Mouse (Mus musculus): ENCODE data around the gene Far2.
A peak's percentile ranks its signal among the peaks of the same experiment; 100 is the strongest.

Far2 gene

DNA sequence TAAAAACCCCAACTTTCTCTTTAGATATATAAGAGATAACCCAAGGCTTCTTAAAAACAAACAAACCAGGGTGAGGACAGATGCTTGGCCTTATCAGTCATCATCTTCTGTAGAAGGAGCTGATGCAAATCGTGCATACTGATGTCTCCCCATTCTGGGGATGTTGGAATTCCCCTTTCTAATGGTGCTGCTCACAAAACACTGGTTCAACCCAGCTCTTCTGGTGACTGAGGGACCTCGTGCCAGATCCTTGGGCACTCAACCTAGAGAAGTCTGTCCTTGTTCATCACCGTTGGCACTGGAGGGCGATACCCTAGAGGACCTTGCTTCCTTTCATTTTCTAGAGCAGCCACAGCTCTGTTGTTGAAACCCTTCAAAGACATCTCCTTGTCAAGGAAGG is 169.7 kb downstream of the Far2 start:
- no peak for DNase-seq (ENCODE audit: extremely low read depth, low read depth)

DNA sequence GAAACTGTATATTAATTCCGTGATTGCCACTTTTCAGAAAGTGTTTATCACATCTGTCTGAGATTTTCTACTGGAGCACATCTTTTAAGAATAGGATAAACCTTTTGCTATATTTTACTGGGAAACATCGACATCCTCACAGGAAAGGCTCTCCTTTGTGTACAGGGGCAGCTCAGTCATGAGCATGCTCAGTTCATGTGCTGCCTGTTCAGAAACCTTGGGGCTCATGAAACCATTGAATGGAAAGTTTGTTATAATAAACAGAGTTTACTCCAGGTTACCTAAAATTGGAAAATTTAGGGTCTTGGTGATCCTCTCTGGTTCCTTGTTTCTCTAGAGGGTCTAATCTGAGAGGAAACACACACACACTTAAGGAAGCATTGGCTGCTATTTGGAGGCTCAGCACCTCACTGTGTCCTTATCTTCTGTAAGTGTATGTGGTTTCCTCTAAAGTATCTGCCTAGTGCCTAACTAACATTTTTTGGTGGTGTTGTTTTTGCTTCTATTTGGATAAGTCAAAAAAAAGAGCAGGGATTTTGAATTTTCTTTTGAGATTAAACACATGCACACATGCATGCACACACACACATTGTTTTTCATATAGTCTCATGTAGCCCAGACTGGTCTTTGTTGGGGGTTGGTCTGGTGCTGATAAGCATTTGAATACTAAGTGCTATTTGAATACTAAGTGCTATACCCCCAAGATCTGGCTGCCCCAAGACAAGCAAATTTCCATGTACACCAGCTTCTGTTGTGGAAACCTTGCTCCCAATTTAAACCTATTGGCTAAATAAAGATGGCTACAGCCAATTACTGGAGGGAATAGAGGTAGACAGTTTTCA is 171.4 kb downstream of the Far2 start:
- peak; percentile 89 for DNase-seq (ENCODE audit: extremely low read depth, low read depth)

DNA sequence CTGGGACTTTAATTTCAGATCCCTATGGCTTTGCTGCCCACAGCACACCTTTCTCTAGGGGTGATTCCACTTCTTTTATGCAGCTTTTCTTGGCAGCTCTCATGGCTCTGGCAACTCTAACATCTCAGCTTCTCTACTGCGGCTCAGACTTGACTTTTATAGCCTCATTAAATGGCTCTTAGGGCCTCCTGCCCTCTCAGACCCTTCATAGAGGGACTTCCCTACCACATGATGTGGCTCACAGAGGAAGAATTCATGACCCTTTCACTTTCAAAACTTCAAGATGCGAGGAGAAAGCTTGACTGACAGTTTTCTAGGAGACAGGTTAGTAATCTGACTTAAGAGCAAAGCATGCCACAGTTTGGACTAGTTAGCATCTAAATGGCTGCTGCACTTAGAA is 175.6 kb downstream of the Far2 start:
- DNase-seq (ENCODE audit: extremely low read depth, low read depth): no peak

DNA sequence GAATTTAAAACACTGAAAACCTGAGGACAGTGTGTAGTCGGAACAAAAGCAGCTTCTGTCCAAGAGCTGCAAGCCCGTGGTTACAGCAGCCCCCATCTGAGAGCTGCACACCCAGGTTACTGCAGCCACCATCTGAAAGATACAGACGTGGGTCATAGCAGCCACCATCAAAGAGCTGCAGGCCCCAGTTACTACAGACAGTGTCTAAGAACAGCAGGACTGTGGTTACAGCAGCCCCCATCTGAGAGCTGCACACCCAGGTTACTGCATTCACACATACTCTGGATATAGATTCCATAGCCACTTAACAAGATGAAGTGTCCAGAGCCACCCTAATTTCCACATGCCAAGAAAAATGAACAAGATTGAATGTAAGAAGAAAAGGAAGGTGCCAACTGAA is 180.5 kb downstream of the Far2 start:
- DNase-seq (ENCODE audit: extremely low read depth, low read depth): no peak
